Mouse (Mus musculus) layer of hippocampus, adult 9-11 months (tissue): ENCODE data around the gene Tnni1.

Experiments
- DNase-seq: peaks from one replicate; pipeline ENCODE4 v3.0.0; 2022

The Tnni1 gene

DNA sequence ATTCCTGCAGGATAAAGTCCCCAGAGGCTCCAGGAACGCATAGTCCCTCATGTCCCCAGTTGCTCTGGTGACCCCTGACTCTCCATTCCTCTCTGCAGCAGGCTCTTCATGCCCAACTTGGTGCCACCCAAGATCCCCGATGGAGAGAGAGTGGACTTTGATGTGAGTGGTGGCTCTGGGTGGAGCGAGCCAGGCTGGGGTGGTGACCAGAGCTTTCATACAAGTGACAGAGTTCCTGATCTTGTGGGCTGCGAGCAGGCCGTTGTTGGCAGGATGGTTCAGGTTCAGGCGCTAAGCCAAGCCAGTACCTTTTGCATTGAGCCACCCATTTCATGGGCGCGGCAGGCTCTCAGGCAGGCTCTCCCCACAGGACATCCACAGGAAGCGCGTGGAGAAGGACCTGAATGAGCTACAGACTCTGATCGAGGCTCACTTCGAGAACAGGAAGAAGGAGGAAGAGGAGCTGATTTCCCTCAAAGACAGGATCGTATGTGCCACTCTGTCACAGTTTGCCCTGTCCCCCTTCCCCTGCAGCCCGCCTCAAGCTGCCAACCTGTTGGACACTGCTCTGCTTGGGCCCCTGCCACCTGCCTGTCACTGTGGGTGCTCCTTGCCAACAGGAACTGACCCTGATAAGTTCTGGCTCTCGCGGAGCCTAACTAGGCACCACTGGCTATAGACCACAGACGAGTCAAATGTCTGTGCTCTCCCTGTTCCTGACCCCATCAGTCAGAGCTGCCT is 68.5 kb downstream of the Tnni1 start:
- no peak for DNase-seq

DNA sequence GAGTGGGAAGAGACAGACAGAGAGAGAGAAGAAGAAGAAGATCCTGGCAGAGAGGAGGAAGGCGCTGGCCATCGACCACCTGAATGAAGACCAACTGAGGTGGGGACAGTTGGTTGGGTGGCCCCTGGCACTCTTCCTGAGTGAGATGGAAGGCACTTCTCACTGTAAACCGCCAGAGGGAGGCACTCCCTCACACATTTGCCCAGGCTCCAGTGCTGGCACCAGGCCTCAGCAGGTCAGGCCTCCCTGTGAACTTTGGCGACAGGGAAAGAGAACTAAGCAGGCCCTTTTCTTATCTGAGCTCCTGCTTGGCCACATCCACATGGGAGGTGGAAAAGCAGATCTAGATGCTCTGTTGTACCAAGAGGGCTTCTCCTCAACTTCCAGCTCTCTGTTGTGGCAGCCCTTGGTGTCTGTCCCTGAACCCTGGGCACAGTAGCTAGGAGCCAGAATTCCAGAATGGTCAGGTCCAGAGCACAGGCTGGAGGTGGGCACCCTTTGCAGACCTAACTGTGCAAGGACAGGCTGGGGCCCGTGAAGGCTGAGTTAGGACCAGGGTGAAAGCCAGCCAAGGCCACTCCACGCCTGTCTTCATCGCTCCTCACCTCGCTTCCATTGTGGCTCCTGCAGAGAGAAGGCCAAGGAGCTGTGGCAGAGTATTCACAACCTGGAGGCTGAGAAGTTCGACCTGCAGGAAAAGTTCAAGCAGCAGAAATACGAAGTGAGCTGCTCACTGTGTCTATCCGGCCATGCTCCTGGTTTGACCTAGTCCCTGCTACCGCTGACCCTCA is 71.7 kb downstream of the Tnni1 start:
- peak; percentile 44 for DNase-seq

DNA sequence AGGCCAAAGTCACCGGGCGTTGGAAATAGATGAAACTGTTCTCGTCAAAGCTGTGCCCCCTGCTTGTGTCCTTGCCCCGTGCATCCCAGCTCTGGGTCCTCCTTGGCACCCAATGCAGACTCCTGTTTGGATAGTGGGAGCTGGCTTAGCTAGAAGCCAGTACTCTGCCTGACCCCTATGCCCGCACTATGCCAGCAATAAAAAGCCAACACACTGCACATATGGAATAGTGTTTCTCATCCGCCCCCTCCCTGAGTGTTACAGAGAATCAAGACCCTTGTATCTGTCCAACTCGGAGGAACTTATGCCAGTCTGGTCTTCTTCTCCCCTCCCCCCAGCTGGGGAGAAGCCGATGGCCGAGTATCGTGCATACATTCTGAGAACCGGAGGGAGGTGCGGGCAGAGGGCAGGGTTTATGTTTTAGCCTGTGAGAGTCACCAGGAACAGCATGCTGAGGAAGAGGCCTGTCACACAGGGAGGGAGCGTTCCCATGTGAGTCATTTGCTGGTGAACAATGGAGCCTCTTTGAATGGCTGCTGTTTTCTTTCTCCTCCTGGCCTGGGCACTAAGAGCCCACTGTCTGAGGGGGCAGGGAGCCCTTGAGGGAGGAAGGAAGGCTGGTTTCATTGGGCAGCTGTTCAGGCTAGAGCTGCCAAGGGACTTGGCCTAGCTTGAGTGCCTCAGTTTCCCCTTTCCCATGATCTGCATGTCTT is 73.0 kb downstream of the Tnni1 start:
- peak; percentile 69 for DNase-seq

DNA sequence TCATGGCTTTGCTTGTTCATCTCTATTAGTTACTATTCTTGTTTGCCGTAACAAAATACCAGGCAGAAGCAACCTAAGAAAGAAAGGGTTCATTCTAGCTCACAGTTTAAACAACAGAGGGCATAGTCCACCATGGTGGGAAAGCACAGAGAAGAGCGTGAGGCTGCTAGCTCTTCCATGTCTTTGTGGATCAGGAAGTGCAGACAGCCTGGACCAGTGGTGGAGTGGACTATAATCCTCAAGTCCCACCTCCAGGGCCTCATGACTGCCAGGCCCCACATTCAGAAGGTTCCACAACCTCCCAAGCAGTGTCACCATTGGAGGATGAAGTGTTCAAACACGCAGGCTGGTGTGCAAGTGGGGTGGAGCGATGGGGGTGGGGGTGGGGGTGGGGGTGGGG is 74.0 kb downstream of the Tnni1 start:
- DNase-seq = no peak

DNA sequence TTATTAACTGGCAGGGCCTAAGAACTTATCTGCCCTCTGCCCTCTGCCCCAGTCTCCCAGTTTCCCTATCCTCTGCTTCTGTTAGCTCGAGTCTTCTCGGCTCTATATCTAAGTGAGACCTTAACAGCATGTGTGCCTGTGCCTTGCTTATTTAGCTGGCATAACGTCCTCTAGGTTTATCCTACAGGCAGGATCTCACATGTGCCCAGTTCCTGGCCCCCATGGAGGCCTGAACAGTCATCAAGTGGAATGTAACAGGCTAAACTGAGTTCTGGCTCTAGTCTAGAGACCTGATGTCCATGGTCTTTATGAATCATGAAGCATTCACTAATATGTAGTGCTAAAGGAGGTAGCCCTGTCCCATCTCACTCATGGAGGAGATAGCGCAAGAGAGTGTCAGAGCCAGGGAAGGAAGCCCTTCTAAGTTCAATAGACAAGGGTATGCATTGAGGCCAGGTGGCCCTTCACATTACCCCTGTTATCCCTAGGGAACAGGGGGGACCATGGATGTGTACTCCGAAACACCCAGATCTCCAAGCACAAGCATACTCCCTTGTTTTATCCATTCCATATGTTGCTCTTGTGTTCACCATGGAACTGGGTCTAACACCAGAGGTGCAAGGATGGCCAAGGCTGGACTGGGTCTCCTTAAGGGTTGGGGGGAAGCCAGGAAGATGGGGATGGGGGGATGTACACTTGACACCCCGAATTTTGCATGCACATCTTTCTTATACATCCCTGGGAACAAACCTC is 75.5 kb downstream of the Tnni1 start:
- DNase-seq = no peak

DNA sequence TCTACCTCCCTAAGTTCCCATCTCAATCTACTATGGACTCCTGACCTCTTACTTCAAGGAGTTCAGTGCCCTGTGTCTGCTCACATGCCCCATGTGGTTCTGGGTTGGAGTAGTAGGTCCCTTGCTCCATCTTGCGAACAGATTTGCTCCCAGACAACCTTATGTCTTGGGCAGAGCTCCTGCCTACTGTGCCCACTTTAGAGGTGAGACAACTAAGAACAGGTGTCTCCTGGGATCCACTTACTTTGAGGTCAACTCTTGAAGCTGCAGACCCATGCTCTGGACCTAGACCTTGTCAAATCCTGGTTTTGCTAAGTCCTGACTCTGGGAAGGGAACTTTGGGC is 76.1 kb downstream of the Tnni1 start:
- no peak for DNase-seq

DNA sequence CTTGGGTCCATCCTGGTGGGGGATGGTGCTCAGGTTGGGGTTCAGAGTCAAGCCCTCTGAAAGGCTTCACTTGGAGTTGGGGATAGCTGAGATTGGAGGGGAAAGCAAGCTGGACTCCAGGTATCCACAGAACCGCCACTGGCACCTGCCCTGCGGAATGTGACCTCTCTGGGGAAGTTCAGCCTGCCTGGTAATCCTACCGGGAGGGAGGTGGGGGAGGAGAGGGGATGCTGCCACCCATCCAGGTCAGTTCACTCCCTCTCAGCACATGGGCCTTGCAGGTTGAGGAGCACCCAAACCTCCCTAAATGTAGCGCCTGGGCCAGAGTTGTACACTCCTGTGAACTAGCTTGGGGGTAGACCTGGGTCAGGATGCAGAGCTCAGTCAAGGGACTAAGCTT is 76.8 kb downstream of the Tnni1 start:
- no peak for DNase-seq

DNA sequence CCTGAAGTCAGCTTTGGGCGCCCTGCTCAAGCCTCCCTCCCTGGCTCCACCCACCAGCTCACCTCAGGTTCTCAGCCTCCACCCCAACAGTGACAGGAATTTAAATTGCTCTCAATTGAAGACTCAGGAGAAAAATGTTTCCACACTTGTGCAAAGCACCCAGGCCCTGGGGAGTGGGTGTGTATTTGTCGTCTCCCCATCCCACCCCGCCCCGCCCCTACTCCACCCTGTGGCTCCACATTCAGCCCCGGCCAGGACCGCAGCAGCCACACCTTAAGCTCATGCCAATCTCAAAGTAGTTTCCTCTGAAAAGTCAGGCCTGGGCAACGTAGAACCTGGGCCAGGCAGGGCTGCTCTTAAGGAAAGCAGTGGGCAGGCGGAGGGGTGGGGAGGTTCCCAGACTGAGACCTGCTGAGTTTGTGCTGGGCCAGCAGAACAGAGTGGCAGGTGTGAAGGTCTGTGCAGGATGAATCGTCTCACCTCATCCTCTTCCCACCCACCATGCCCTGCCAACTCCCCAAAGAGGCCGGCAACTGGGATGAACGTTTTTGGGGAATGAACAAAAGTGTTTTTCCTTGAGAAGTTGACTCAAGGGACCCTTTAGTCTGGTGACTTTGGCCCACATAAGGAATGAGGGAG is 78.0 kb downstream of the Tnni1 start:
- DNase-seq = no peak

DNA sequence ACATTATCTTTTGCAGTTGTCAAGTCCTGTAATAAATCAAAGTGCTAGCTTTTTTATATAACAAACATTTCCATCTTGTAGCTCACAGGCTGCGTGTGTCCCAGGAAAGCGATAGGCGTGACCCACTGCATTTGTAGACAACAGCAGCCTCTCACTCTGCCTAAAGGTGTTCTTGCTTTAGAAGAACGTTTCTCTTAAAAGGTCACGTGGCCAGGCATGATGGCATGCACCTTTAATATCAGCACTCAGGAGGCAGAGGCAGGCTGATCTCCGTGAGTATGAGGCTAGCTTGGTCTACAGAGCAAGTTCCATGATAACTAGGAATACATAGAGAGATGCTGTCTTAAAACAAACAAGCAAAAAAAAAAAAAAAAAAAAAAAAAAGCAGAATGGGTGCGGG is 79.3 kb downstream of the Tnni1 start:
- no peak for DNase-seq
